In genomic region chr16:70232706-70233105, GRCm38 (mm10) we compare ENCODE assay signal across 22 mouse cellular contexts.
A peak's percentile ranks its signal among the peaks of the same experiment; 100 is the strongest.
DNase-seq lines count a peak whose midpoint lies in the region; ATAC-seq and TF ChIP-seq lines count a peak whose summit lies in the region.
"Had no signal": no experiment of that assay in that cellular context is flagged by ENCODE, and none has a peak within 500 bp of the region (broad histone marks: within the 10 kb centered on the region; RNA-seq: fewer than 3 reads in every experiment).

No protein-coding gene starts in this region.

- DNase-seq in hindbrain, postnatal 0 days (ENCODE audit: low spot score) = no peak
- no peak for DNase-seq in hindbrain, embryonic 14.5 days (ENCODE audit: low spot score)
- DNase-seq in liver, embryonic 14.5 days (ENCODE audit: low read depth in 3 of 3, low spot score in 3 of 3) = no peak
- DNase-seq in liver = no peak
- peak; percentile 36 for DNase-seq in ES-CJ7 (ENCODE audit: low read depth, low spot score)
- DNase-seq in ZHBTc4 (ENCODE audit: low read depth, low spot score) = peak; percentile 47
- DNase-seq in limb, embryonic 10.5 days (ENCODE audit: low spot score) = no peak
- DNase-seq: adrenal gland, postnatal 36 days; cerebellum, adult 18-20 months; cerebellum, postnatal 25 days; embryo, embryonic 11 days; heart, postnatal 14 days; left cerebral cortex, postnatal 4 days; spleen, adult 18-20 months; thymus, adult 2 months had no signal

- no peak overlapping the region for H3K9ac ChIP-seq in hindbrain, postnatal 0 days (replicated peaks; ENCODE audit: low read length)
- H3K9ac ChIP-seq in hindbrain, embryonic 14.5 days = no peak overlapping the region
- no peak overlapping the region for H3K9ac ChIP-seq in liver, embryonic 14.5 days (replicated peaks)
- H3K9ac ChIP-seq: hindbrain, embryonic 12.5 days; kidney, embryonic 15.5 days; liver, embryonic 15.5 days; midbrain, embryonic 12.5 days had no signal

- no peaks in the 10 kb centered on the region for H3K36me3 ChIP-seq in hindbrain, postnatal 0 days (ENCODE audit: insufficient read depth, low read length)
- H3K36me3 ChIP-seq in hindbrain, embryonic 14.5 days (replicated peaks; ENCODE audit: control insufficient read depth, insufficient read depth) = no peaks in the 10 kb centered on the region
- H3K36me3 ChIP-seq in liver, embryonic 14.5 days (replicated peaks; ENCODE audit: control insufficient read depth, insufficient read depth, low read depth) = no peaks in the 10 kb centered on the region
- H3K36me3 ChIP-seq in limb, embryonic 10.5 days = no peaks in the 10 kb centered on the region
- H3K36me3 ChIP-seq: hindbrain, embryonic 12.5 days; kidney, embryonic 15.5 days; liver, embryonic 15.5 days; midbrain, embryonic 12.5 days had no signal

- no peaks in the 10 kb centered on the region for H3K4me1 ChIP-seq in hindbrain, postnatal 0 days (ENCODE audit: insufficient read depth, low read length)
- 0 out of 2 replicates have a peak, but pooled peaks cover 3% of the 10 kb centered on the region for H3K4me1 ChIP-seq in hindbrain, embryonic 14.5 days (replicated peaks; ENCODE audit: control insufficient read depth, insufficient read depth, low read length)
- H3K4me1 ChIP-seq in liver, embryonic 14.5 days (replicated peaks; ENCODE audit: control insufficient read depth in 2 of 2, insufficient read depth in 2 of 2, low read length in 1 of 2) = no peaks in the 10 kb centered on the region
- H3K4me1 ChIP-seq in limb, embryonic 10.5 days = peaks cover 17% of the 10 kb centered on the region
- H3K4me1 ChIP-seq: hindbrain, embryonic 12.5 days; liver, embryonic 15.5 days; midbrain, embryonic 12.5 days had no signal

- H3K9me3 ChIP-seq in hindbrain, postnatal 0 days (ENCODE audit: low read length) = no peaks in the 10 kb centered on the region
- no peaks in the 10 kb centered on the region for H3K9me3 ChIP-seq in hindbrain, embryonic 14.5 days (ENCODE audit: control insufficient read depth, low read length)
- no peaks in the 10 kb centered on the region for H3K9me3 ChIP-seq in liver, embryonic 14.5 days (ENCODE audit: control insufficient read depth, low read length)
- no peaks in the 10 kb centered on the region for H3K9me3 ChIP-seq in limb, embryonic 10.5 days (replicated peaks)
- H3K9me3 ChIP-seq: hindbrain, embryonic 12.5 days; kidney, embryonic 15.5 days; liver, embryonic 15.5 days; midbrain, embryonic 12.5 days had no signal

- no peak for TF ChIP-seq EP300 in liver, embryonic 14.5 days (IDR thresholded peaks at IDR 0.05; ENCODE audit: low read depth)

- ATAC-seq in hindbrain, postnatal 0 days = no peak
- no peak for ATAC-seq in hindbrain, embryonic 14.5 days (ENCODE audit: low FRiP score)
- no peak for ATAC-seq in liver, embryonic 14.5 days (ENCODE audit: insufficient read depth)
- ATAC-seq: forebrain, embryonic 16.5 days had no signal

- H3K4me2 ChIP-seq in hindbrain, postnatal 0 days (ENCODE audit: low read depth, low read length) = no peak overlapping the region
- no peak overlapping the region for H3K4me2 ChIP-seq in hindbrain, embryonic 14.5 days (replicated peaks)
- no peak overlapping the region for H3K4me2 ChIP-seq in liver, embryonic 14.5 days (ENCODE audit: low read depth)
- H3K4me2 ChIP-seq: heart, embryonic 11.5 days; hindbrain, embryonic 12.5 days; kidney, embryonic 15.5 days; liver, embryonic 15.5 days; midbrain, embryonic 12.5 days had no signal

- no peaks in the 10 kb centered on the region for H3K27me3 ChIP-seq in hindbrain, postnatal 0 days (ENCODE audit: insufficient read depth, low read length)
- no peaks in the 10 kb centered on the region for H3K27me3 ChIP-seq in hindbrain, embryonic 14.5 days (ENCODE audit: control insufficient read depth, insufficient read depth, low read length)
- no peaks in the 10 kb centered on the region for H3K27me3 ChIP-seq in liver, embryonic 14.5 days (ENCODE audit: control insufficient read depth, insufficient read depth, low read length)
- no peaks in the 10 kb centered on the region for H3K27me3 ChIP-seq in limb, embryonic 10.5 days (ENCODE audit: low read depth, poor library complexity, severe bottlenecking)
- H3K27me3 ChIP-seq: hindbrain, embryonic 12.5 days; kidney, embryonic 15.5 days; liver, embryonic 15.5 days; midbrain, embryonic 12.5 days had no signal

- no peak overlapping the region for H3K27ac ChIP-seq in hindbrain, postnatal 0 days
- no peak overlapping the region for H3K27ac ChIP-seq in hindbrain, embryonic 14.5 days
- no peak overlapping the region for H3K27ac ChIP-seq in liver, embryonic 14.5 days
- H3K27ac ChIP-seq in limb, embryonic 10.5 days = no peak overlapping the region
- H3K27ac ChIP-seq: hindbrain, embryonic 12.5 days; kidney, embryonic 15.5 days; liver, embryonic 15.5 days; macrophage; midbrain, embryonic 12.5 days had no signal

- WGBS in hindbrain, postnatal 0 days = 89% methylated on average over 9 of the region's 9 CpGs
- WGBS in hindbrain, embryonic 14.5 days = 89% methylated on average over 9 of the region's 9 CpGs
- 72% methylated on average over 9 of the region's 9 CpGs for WGBS in liver, embryonic 14.5 days (ENCODE audit: insufficient replicate concordance)
- WGBS in limb, embryonic 10.5 days = 87% methylated on average over 9 of the region's 9 CpGs

- TF ChIP-seq CTCF in hindbrain, postnatal 0 days (IDR thresholded peaks at IDR 0.05; ENCODE audit: low read depth) = peak; percentile 24
- TF ChIP-seq CTCF in liver, embryonic 14.5 days (IDR thresholded peaks at IDR 0.05; ENCODE audit: low read depth) = peak; percentile 20; the same call in 1 of the 2 replicates

- H3K4me3 ChIP-seq in hindbrain, postnatal 0 days (ENCODE audit: low read length) = no peak overlapping the region
- no peak overlapping the region for H3K4me3 ChIP-seq in hindbrain, embryonic 14.5 days (replicated peaks; ENCODE audit: low read length)
- no peak overlapping the region for H3K4me3 ChIP-seq in liver, embryonic 14.5 days (ENCODE audit: insufficient read depth in 1 of 2, low read depth in 2 of 2, low read length in 2 of 2)
- H3K4me3 ChIP-seq in limb, embryonic 10.5 days = no peak overlapping the region
- H3K4me3 ChIP-seq: hindbrain, embryonic 12.5 days; kidney, embryonic 15.5 days; liver, embryonic 15.5 days; midbrain, embryonic 12.5 days had no signal

Comparison
In these comparisons a context has a peak if more than half of its experiments do, and no peak if none do; other contexts are left out.
1. DNase-seq: peak in ES-CJ7 (single experiment) and ZHBTc4 (single experiment); none in hindbrain, postnatal 0 days (single experiment), hindbrain, embryonic 14.5 days (single experiment), liver, embryonic 14.5 days (0 of 3), liver (single experiment) and limb, embryonic 10.5 days (single experiment).